In the genomic region with DNA sequence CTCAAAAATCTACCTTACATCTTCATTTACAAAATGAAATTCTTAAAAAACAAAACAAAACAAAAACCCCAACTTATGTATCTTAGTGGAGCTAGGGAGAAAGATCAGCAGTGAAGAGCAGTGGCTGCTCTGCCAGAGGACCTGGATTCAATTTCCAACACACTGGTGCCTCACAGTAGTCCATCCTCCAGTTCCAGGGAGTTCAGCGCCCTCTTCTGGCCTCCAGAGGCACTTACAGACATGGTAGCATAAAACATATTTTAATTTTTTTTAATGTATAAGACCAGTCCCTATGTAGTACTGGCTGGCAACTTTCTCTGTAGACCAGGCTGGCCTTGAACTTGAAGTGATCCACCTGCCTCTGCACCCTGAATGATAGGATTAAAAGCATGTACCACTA, we compare ENCODE assay signal across 10 mouse cellular contexts. TPM values are rescaled to one million over a fixed set of nuclear protein-coding genes. Genes with fewer than 3 reads are reported as not detected.
DNase-seq lines count a peak whose midpoint lies in the region; ATAC-seq and TF ChIP-seq lines count a peak whose summit lies in the region.
"Had no signal": no experiment of that assay in that cellular context is flagged by ENCODE, and none has a peak within 500 bp of the region (broad histone marks: within the 10 kb centered on the region; RNA-seq: fewer than 3 reads in every experiment).

No protein-coding gene starts in this region.

- H3K4me1 ChIP-seq in kidney, postnatal 0 days (replicated peaks; ENCODE audit: insufficient read depth, low read length) = no peaks in the 10 kb centered on the region
- peaks cover 54% of the 10 kb centered on the region for H3K4me1 ChIP-seq in E14TG2a.4 (replicated peaks; ENCODE audit: low read depth, low read length)
- no peaks in the 10 kb centered on the region for H3K4me1 ChIP-seq in liver, postnatal 0 days (ENCODE audit: insufficient read depth)

- 54% methylated on average over 1 of the region's 1 CpGs for WGBS in kidney, postnatal 0 days
- 19% methylated on average over 1 of the region's 1 CpGs for WGBS in liver, postnatal 0 days (ENCODE audit: insufficient replicate concordance)

- H3K9me3 ChIP-seq in kidney, postnatal 0 days (replicated peaks; ENCODE audit: low read length) = no peaks in the 10 kb centered on the region
- H3K9me3 ChIP-seq in E14TG2a.4 (ENCODE audit: low read length) = no peaks in the 10 kb centered on the region
- H3K9me3 ChIP-seq in liver, postnatal 0 days (ENCODE audit: low read length) = no peaks in the 10 kb centered on the region
- H3K9me3 ChIP-seq: limb, embryonic 13.5 days had no signal

- H3K9ac ChIP-seq in kidney, postnatal 0 days (ENCODE audit: low read depth, low read length) = no peak overlapping the region
- H3K9ac ChIP-seq in liver, postnatal 0 days (replicated peaks) = no peak overlapping the region
- H3K9ac ChIP-seq: limb, embryonic 13.5 days had no signal

- no peak overlapping the region for H3K4me2 ChIP-seq in kidney, postnatal 0 days (ENCODE audit: low read length)
- H3K4me2 ChIP-seq in liver, postnatal 0 days (ENCODE audit: low read depth, low read length) = no peak overlapping the region
- H3K4me2 ChIP-seq: limb, embryonic 13.5 days had no signal

- TF ChIP-seq CTCF in kidney, postnatal 0 days (IDR thresholded peaks at IDR 0.05; ENCODE audit: low read depth) = peak; percentile 70
- peak; percentile 75 for TF ChIP-seq CTCF in E14TG2a.4 (conservative IDR thresholded peaks at IDR 0.05; ENCODE audit: low read length)
- peak; percentile 80 for TF ChIP-seq CTCF in liver, postnatal 0 days (IDR thresholded peaks at IDR 0.05; ENCODE audit: low read depth)

- DNase-seq in kidney, postnatal 0 days (ENCODE audit: low spot score) = peak; percentile 47
- no peak for DNase-seq in kidney, adult 11 months
- peak; percentile 43 for DNase-seq in adipocyte (ENCODE audit: low spot score)
- DNase-seq in liver, postnatal 0 days = peak; percentile 64
- DNase-seq in left cerebral cortex, adult 11 months (ENCODE audit: low spot score) = no peak
- DNase-seq in cerebellum, adult 9-10 months = no peak
- no peak for DNase-seq in thymus, postnatal 10 days (ENCODE audit: low spot score in 2 of 2)
- DNase-seq: cerebellum, adult 11 months had no signal

- no peak for TF ChIP-seq EP300 in liver, postnatal 0 days (IDR thresholded peaks at IDR 0.05; ENCODE audit: low read depth)

- peaks cover 21% of the 10 kb centered on the region for H3K36me3 ChIP-seq in kidney, postnatal 0 days (ENCODE audit: insufficient read depth, low read length)
- H3K36me3 ChIP-seq in E14TG2a.4 (ENCODE audit: insufficient read depth, low read length) = peaks cover 90% of the 10 kb centered on the region
- peaks cover 42% of the 10 kb centered on the region for H3K36me3 ChIP-seq in liver, postnatal 0 days (replicated peaks; ENCODE audit: insufficient read depth, low read length)

- H3K27me3 ChIP-seq in kidney, postnatal 0 days (ENCODE audit: insufficient read depth, low read length) = no peaks in the 10 kb centered on the region
- no peaks in the 10 kb centered on the region for H3K27me3 ChIP-seq in E14TG2a.4 (ENCODE audit: insufficient read depth, low read length)
- H3K27me3 ChIP-seq in liver, postnatal 0 days (ENCODE audit: insufficient read depth, low read length) = no peaks in the 10 kb centered on the region
- H3K27me3 ChIP-seq: limb, embryonic 13.5 days had no signal

- H3K27ac ChIP-seq in kidney, postnatal 0 days = no peak overlapping the region
- no peak overlapping the region for H3K27ac ChIP-seq in liver, postnatal 0 days (ENCODE audit: low read depth)

- ATAC-seq in kidney, postnatal 0 days (replicated peaks; ENCODE audit: low FRiP score, low read depth) = no peak
- ATAC-seq in liver, postnatal 0 days = no peak

- no peak overlapping the region for H3K4me3 ChIP-seq in kidney, postnatal 0 days (replicated peaks; ENCODE audit: low read depth, low read length)
- H3K4me3 ChIP-seq in E14TG2a.4 (replicated peaks; ENCODE audit: low read length) = no peak overlapping the region
- H3K4me3 ChIP-seq in liver, postnatal 0 days (ENCODE audit: low read depth, low read length) = no peak overlapping the region
- H3K4me3 ChIP-seq: limb, embryonic 13.5 days had no signal

RNA-seq across cellular contexts. Expression of a gene that starts 14.2 kb away (rescaled TPM):
- 79.2 and 79.6 TPM in 2 replicates for polyA plus RNA-seq in kidney, postnatal 0 days (2015; fragmentation: Nextera tagmentation; extraction: Ambion mirVana)
- 15.3 and 18.9 TPM in 2 replicates for polyA plus RNA-seq in liver, postnatal 0 days (2015; fragmentation: Nextera tagmentation; extraction: Ambion mirVana)

RNA-seq across cellular contexts. Expression of a gene that starts 25.3 kb away (rescaled TPM):
- 18.2 and 19.9 TPM in 2 replicates for polyA plus RNA-seq in kidney, postnatal 0 days (2015; fragmentation: Nextera tagmentation; extraction: Ambion mirVana)
- polyA plus RNA-seq in liver, postnatal 0 days (2015; fragmentation: Nextera tagmentation; extraction: Ambion mirVana) = 4.9 and 5.4 TPM in 2 replicates

RNA-seq across cellular contexts. Expression of a gene that starts 25.4 kb away (rescaled TPM):
- 43.4 and 46.6 TPM in 2 replicates for polyA plus RNA-seq in kidney, postnatal 0 days (2015; fragmentation: Nextera tagmentation; extraction: Ambion mirVana)
- 38.2 and 40.3 TPM in 2 replicates for polyA plus RNA-seq in liver, postnatal 0 days (2015; fragmentation: Nextera tagmentation; extraction: Ambion mirVana)

RNA-seq across cellular contexts. Expression of a gene that starts 32.2 kb away (rescaled TPM):
- 1,409 and 1,636 TPM in 2 replicates for polyA plus RNA-seq in kidney, postnatal 0 days (2015; fragmentation: Nextera tagmentation; extraction: Ambion mirVana)
- 732 and 758 TPM in 2 replicates for polyA plus RNA-seq in liver, postnatal 0 days (2015; fragmentation: Nextera tagmentation; extraction: Ambion mirVana)

RNA-seq across cellular contexts. Expression of a gene that starts 37.1 kb away (rescaled TPM):
- polyA plus RNA-seq in kidney, postnatal 0 days (2015; fragmentation: Nextera tagmentation; extraction: Ambion mirVana) = 129 and 131 TPM in 2 replicates
- 26.6 and 28.9 TPM in 2 replicates for polyA plus RNA-seq in liver, postnatal 0 days (2015; fragmentation: Nextera tagmentation; extraction: Ambion mirVana)

Comparison
In these comparisons a context has a peak if more than half of its experiments do, and no peak if none do; other contexts are left out.
1. DNase-seq: peak in kidney, postnatal 0 days (single experiment), adipocyte (single experiment) and liver, postnatal 0 days (single experiment); none in kidney, adult 11 months (single experiment), left cerebral cortex, adult 11 months (single experiment), cerebellum, adult 9-10 months (single experiment) and thymus, postnatal 10 days (0 of 2).
2. Peak in every context shown above with its lines, with median percentiles within 50 percentile points of each other: CTCF ChIP-seq.